Mouse (Mus musculus): ENCODE data around the gene Mcpt8. TPM values are rescaled to one million over a fixed set of nuclear protein-coding genes. Genes with fewer than 3 reads are reported as not detected.
"Not testable (repeated sequence)": the region's sequence is repeated elsewhere in the genome, so short reads cannot be mapped to it uniquely, and the experiment has no call there.

Gene Mcpt8
- not detected for total RNA-seq (2021)
- long read RNA-seq, experiment 1 = 0 reads
- long read RNA-seq, experiment 2 = 0 reads

GRCm38 (mm10) chr14:56085167-56085566, at the start of gene Mcpt8:
TSS of gene Mcpt8 (minus strand) at chr14:56085273.
- intact Hi-C loops (cut with DNase I; ENCODE audit: low total_unique reads) = no loop called here

GRCm38 (mm10) chr14:56133675-56134074, 48.6 kb upstream of the Mcpt8 start:
- DNase-seq; intact Hi-C loops (cut with DNase I; ENCODE audit: low total_unique reads): not testable (repeated sequence)

More at GRCm38 (mm10) chr14:56085167-56085566, at the start of gene Mcpt8:
- DNase-seq = no peak

GRCm38 (mm10) chr14:56132508-56132907, 47.4 kb upstream of the Mcpt8 start, which contains the start of gene Gzmd:
TSS of gene Gzmd (minus strand) at chr14:56132608.
- DNase-seq; intact Hi-C loops (cut with DNase I; ENCODE audit: low total_unique reads): not testable (repeated sequence)

GRCm38 (mm10) chr14:56128341-56128740, 43.3 kb upstream of the Mcpt8 start:
- DNase-seq = no peak
- intact Hi-C loops (cut with DNase I; ENCODE audit: low total_unique reads) = no loop called here

- intact Hi-C loops (cut with DNase I; ENCODE audit: low total_unique reads) = no loop called here
- no peak for DNase-seq
These were observed 38.4 kb upstream of the Mcpt8 start for GRCm38 (mm10) chr14:56123516-56123915.

DNA sequence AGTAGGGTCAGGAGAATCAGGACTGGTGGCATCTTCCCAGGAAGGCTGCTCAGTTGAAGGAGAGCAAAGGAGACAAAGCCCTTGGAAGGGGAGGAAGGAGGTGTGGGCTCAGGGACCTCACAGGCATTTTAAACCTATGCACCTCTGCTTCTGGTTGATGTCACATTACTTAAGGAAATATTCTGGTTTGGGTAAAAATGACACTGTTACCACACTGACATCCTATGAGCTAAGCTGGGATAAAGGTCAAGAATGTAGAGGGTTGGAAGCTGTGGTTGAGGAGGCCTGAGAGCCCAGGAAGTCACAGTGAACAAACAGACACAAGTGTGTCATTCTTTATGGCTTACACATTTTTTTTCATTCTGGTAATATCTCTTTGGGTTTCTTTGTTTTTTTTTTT, 35.5 kb upstream of the Mcpt8 start, which contains the start of gene Gzme:
Gene Gzme, minus strand, starts transcription at position 101 of the 400 bp plus-strand sequence.
- intact Hi-C loops (cut with DNase I; ENCODE audit: low total_unique reads) = no loop called here
- no peak for DNase-seq

DNA sequence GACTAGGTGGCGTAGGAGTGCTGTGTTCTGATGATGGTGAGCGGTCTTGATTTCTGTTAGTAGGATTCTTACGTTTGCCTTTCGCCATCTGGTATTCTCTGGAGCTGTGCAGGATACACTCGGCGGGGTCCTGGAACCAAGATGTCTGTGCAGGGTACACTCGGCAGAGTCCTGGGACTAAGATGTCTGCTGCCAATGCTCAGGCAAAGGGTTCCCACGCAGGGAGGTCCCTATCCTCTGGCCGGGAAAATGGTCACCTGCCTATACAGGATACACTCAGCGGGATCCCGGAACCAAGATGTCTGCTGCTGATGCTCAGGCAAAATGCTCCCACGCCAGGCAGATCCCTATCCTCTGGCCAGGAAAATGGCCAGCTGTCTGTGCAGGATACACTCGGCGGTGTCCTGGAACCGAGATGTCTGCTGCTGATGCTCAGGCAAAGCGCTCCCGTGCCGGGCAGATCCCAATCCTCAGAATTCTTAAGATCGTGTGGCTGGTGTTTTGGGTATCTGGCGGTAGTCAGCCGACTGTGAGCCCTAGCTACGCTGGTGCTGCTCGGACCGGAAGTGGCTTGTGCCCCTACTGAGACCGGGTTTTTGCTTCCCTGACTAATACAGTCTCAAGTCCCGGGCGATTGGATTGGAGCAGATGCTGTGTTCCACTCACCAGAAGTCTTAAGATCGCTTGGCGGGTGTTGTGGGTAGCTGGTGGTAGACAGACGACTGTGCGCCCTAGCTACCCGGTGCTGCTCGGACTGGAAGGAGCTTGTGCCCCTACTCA, 30.6 kb upstream of the Mcpt8 start:
- DNase-seq; intact Hi-C loops (cut with DNase I; ENCODE audit: low total_unique reads): not testable (repeated sequence)

DNA sequence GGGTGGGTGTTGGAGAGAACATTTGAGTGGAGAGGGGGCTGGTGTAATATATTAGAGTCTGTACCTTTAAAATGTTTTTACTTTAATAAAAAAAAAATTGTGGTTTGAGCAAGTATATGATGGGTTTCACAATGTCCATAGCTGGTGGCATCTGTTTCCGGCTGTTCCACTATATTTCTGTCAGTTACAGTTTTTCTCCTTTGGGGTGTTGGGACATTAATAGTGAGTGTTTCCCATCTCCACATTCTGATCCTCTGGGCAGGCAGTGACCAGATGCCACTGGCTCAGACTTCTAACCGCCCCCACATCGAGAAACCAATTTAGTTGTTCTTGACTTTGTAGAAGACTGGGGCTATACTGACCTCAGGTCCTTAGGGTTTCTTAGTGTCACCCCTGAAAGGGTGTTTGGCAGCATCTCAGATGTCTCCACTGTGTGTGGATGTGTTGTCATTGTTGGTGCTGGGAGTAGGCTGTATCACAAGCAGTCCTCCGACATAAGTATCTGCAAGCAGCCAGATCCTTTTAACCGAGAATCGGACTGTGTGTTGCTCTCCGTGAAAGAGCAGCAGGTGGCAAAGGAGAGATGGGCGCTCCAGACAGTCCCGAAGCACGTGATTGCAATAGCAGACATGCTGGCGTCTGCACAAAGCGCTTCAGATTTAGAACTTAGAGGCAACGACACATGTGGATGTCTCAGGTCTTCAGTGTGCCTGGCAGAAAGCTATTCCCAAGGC, 20.5 kb upstream of the Mcpt8 start:
- intact Hi-C loops (cut with DNase I; ENCODE audit: low total_unique reads) = no loop called here
- DNase-seq = no peak

DNA sequence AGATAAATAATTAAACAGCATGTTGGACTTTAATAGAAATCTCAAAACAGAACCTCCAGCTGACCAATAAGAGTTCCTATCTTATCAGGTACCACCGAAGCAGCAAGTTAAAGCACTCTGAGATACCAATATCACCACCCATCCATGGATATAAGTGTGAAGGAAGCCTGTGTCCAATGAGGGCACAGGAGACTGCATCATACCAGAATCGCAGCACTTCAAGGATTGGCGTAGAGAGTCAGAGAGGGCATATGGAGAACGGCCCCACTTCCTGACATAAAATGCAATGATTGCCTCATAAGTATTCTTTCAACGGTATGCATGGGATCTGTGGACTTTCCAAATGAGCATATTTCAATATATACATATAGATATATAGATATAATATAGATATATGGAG, 19.9 kb upstream of the Mcpt8 start:
- intact Hi-C loops (cut with DNase I; ENCODE audit: low total_unique reads) = no loop called here
- no peak for DNase-seq

- no peak for DNase-seq
- intact Hi-C loops (cut with DNase I; ENCODE audit: low total_unique reads) = no loop called here
These were observed 18.4 kb upstream of the Mcpt8 start for GRCm38 (mm10) chr14:56103452-56103851.

DNA sequence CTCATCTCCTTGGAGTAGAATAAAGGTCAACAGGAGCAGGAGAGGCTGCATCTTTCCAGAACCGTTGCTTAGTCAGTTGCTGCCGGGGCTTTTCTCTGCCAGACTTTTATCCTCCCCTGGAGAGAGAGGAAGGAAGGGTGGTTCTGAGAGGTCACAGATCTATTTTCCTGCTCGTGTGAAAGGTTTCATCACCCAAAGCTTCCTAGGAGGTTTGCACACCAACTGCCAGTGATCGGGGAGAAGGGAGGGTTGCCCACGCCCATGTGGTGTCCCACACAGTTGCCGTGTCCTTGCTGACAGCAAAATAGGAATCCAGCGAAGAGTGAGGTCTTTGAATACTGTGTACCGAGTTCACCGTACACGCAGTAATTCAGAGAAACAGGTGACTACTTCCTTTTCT, 17.3 kb upstream of the Mcpt8 start, which contains the start of gene Ctsg:
Gene Ctsg, minus strand, starts transcription at position 189 of the 400 bp plus-strand sequence.
- no peak for DNase-seq
- intact Hi-C loops (cut with DNase I; ENCODE audit: low total_unique reads) = no loop called here

DNA sequence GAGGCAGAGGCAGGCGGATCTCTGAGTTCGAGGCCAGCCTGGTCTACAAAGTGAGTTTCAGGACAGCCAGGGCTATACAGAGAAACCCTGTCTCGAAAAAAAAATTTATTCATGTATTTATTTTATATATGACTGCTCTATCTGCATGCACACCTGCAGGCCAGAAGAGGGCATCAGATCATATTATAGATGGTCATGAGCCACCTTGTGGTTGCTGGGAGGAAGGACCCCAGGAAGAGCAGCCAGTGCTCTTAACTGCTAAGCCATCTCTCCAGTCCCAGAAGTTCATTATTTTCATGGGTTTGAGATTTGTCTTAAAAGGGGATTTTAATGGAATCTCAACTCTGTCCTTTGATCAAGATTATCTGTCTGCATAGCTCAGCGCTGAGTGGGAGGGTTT, 13.9 kb upstream of the Mcpt8 start:
- intact Hi-C loops (cut with DNase I; ENCODE audit: low total_unique reads) = no loop called here
- DNase-seq = no peak

- DNase-seq = no peak
- intact Hi-C loops (cut with DNase I; ENCODE audit: low total_unique reads) = no loop called here
These were observed 12.5 kb upstream of the Mcpt8 start for GRCm38 (mm10) chr14:56097597-56097996.

GRCm38 (mm10) chr14:56093353-56093752, 8.3 kb upstream of the Mcpt8 start:
- no peak for DNase-seq
- intact Hi-C loops (cut with DNase I; ENCODE audit: low total_unique reads) = no loop called here

GRCm38 (mm10) chr14:56086711-56087110, 1.6 kb upstream of the Mcpt8 start:
- DNase-seq = no peak
- intact Hi-C loops (cut with DNase I; ENCODE audit: low total_unique reads) = no loop called here

GRCm38 (mm10) chr14:56082016-56082415, 3.1 kb downstream of the Mcpt8 start:
- intact Hi-C loops (cut with DNase I; ENCODE audit: low total_unique reads) = no loop called here
- DNase-seq = no peak

DNA sequence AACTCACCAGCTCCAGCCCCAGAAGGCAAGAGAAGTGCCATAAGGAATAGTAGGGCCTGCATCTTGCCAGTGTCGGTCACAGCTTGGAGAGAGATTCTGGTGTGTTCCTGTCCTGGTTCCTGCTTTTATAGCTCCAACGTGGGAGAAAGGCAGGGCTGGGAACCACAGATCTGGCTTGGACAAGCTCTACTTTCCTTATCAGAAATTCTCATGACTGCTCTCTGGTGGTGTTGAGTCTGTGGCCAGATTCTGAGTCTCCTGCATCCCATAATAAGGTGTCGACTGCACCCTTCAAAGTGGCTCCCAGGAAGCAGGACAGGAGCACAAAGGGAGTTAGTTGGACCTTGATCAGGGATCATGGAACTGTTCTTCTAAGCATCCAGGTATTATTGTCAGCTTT, 22.9 kb downstream of the Mcpt8 start, which contains the start of gene Mcpt4:
Gene Mcpt4, minus strand, starts transcription at position 101 of the 400 bp plus-strand sequence.
- intact Hi-C loops (cut with DNase I; ENCODE audit: low total_unique reads); DNase-seq: not testable (repeated sequence)

DNA sequence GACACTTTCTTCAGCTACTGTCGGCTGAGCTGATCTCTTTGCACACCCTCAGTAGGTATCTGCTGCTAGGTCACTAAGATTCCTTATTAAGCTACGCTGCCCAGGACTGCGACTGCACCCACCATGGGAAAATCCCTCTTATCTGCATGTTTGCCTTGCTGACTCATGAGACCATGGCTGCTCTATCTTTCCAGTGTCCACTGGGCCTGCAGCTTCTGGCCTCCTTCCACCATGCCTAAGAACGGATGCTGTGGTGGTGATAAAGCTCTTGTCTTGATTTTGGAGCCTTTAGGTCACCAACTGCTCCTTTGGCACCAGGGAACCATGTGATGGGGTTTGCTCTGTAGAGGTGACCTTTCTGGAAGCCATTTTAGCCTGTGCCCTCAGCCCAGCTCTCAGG, 27.4 kb downstream of the Mcpt8 start:
- intact Hi-C loops (cut with DNase I; ENCODE audit: low total_unique reads) = no loop called here
- DNase-seq = no peak

DNA sequence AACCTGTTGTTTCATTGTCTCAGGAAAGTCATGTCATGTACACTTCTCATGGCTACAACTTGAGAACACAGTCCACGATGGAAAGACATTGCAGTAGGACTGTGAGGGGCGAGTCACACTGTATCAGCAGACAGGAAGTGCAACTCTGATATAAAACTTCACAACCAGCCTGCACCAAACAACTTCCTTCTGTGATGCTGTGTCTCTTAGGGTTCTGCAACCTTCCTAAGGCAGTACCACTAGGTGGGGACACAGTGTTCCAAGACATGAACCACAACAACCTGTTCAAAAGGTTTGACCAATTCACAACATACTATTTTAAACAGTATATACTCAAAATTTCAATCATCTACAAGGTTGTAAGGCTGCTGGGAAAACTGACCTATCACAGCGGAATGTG, 29.7 kb downstream of the Mcpt8 start:
- no peak for DNase-seq
- intact Hi-C loops (cut with DNase I; ENCODE audit: low total_unique reads) = no loop called here

DNA sequence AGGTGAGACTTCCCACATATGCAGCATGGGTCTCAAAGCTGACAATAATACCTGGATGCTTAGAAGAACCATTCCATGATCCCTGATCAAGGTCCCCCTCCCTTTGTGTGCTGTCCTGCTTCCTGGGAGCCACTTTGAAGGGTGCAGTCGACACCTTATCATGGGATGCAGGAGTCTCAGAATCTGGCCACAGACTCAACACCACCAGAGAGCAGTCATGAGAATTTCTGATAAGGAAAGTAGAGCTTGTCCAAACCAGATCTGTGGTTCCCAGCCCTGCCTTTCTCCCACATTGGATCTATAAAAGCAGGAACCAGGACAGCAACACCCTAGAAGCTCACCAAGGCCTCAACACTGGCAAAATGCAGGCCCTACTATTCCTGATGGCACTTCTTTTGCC, 43.3 kb downstream of the Mcpt8 start, which contains the start of gene Mcpt2:
Gene Mcpt2, plus strand, starts transcription at position 250 of the 400 bp plus-strand sequence.
- DNase-seq = not testable (repeated sequence)

More for the DNA sequence above, 43.3 kb downstream of the Mcpt8 start, which contains the start of gene Mcpt2:
- intact Hi-C loops (cut with DNase I; ENCODE audit: low total_unique reads) = not testable (repeated sequence)
